Mouse (Mus musculus) spleen, adult 2 months (tissue): ENCODE results near the gene Atp11c.

Experiments used
- CTCF ChIP-seq: fragments of 200-500 bp; IDR thresholded peaks from 2 replicates; pipeline ENCODE4 v1.5.1; 2011; ENCODE audit warnings: mild to moderate bottlenecking, inconsistent platforms; ENCODE audit not compliant: insufficient read depth, insufficient read length, insufficient replicate concordance; ENCODE audit errors: extremely low read depth
- POLR2A ChIP-seq: fragments of 200-500 bp; IDR thresholded peaks from 2 replicates; pipeline ENCODE4 v1.6.1; 2011; ENCODE audit warnings: low read depth, low read length, inconsistent platforms

DNA sequence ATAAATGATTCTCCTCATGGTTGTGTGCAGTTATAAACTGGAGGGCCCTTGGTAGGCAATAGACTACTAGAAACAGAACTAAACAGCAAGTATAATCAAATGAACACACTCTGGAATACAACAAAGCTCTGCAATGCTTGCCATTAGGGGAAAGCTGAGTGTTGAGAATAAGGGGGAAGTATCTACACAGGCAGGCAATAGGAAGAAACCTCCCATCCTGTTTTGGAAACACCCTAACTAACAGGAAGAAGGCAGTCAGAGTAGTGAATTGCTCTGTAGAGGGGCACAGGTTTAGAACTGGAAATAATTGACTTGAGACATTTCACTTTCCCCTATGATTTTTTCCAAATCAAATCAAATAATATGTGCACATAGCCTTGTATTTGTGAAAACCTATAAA is 247.1 kb downstream of the Atp11c start:
- no peak for TF ChIP-seq POLR2A
- TF ChIP-seq CTCF, result no peak
